Mouse (Mus musculus): ENCODE results near the gene Tsc22d3. TPM values are rescaled to one million over a fixed set of nuclear protein-coding genes. Genes with fewer than 3 reads are reported as not detected.
"Not testable (repeated sequence)": the region's sequence is repeated elsewhere in the genome, so short reads cannot be mapped to it uniquely, and the experiment has no call there.

Gene Tsc22d3
- polyA plus RNA-seq, 1 experiment from 2014 or later: 133 TPM

DNA sequence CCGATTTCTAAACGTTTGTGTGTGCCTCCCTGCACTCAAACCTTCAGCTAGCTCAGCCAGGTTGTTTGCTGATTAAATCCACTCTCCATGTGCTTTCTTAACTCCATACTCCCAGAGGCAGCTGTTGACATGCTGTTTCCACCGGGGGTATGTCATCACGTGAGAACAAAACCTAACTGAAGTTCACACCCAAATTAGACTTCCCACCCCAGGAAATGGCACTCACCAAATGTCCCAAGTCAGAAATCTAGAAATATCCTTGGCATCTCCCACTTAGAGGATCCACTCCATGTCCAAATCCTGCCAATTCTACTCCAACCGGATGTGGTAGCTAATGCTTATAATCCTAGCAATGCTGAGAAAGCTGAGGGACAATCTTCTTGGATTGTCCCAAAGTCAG, 100.2 kb downstream of the Tsc22d3 start:
- H3K4me1 ChIP-seq (ENCODE audit: control insufficient read depth, insufficient read depth, low read length): no peaks in the 10 kb centered on the region
- no peaks in the 10 kb centered on the region for H3K9me3 ChIP-seq (replicated peaks; ENCODE audit: control insufficient read depth, low read length, poor library complexity, severe bottlenecking)
- peaks cover 3% of the 10 kb centered on the region; the same call in 1 of the 2 replicates for H3K27me3 ChIP-seq (ENCODE audit: control insufficient read depth, insufficient read depth, low read depth, low read length)
- H3K9ac ChIP-seq (ENCODE audit: low read depth, low read length): no peak overlapping the region
- WGBS: 82% methylated on average over 5 of the region's 5 CpGs
- no peaks in the 10 kb centered on the region for H3K36me3 ChIP-seq (ENCODE audit: control insufficient read depth, insufficient read depth, low read length)
- no peak overlapping the region for H3K4me2 ChIP-seq (ENCODE audit: low read length)
- no peak overlapping the region for H3K4me3 ChIP-seq (ENCODE audit: low read depth, low read length)
- ATAC-seq: no peak
- no peak overlapping the region for H3K27ac ChIP-seq (ENCODE audit: low read length)

DNA sequence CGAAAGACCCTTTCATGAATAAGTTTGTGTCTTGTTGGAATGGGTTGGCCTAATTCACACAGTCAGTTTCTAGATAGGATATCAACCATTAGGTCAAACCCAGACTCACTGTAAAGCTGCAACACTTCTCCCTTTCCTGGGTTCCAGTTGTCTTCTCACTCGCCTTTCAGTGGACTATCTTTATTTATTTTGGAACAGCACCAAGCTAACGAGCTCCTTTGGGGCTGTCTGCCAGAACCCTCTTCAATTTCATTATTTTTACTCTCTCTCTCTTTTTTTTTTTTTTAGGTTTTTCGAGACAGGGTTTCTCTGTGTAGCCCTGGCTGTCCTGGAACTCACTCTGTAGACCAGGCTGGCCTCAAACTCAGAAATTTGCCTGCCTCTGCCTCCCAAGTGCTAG, 102.0 kb downstream of the Tsc22d3 start:
- not testable (repeated sequence) for H3K4me3 ChIP-seq (ENCODE audit: low read depth, low read length); H3K4me2 ChIP-seq (ENCODE audit: low read length); H3K9me3 ChIP-seq (replicated peaks; ENCODE audit: control insufficient read depth, low read length, poor library complexity, severe bottlenecking); H3K27ac ChIP-seq (ENCODE audit: low read length); H3K9ac ChIP-seq (ENCODE audit: low read depth, low read length); ATAC-seq; H3K4me1 ChIP-seq (ENCODE audit: control insufficient read depth, insufficient read depth, low read length); H3K27me3 ChIP-seq (ENCODE audit: control insufficient read depth, insufficient read depth, low read depth, low read length); H3K36me3 ChIP-seq (ENCODE audit: control insufficient read depth, insufficient read depth, low read length)
- 68% methylated on average over 3 of the region's 4 CpGs for WGBS

DNA sequence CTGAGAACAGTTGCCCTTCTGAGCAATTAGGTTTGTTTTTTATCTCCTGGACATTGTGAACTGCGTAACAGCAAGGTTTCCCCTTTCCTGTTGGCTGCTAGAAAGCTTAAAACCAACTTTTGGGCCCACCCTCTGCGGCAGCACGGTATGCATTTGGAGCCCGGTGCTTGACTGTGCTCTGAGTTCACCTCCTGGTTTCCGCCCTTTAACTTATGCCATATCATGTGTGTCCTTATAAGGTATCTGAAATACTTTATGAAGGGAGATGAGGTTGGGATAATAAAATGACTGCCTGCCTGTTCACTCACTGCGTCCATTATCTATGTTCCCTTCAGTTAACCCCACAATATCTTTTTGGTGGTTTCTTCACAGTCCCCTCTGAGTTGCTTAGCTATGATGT, 106.3 kb downstream of the Tsc22d3 start:
- Histone ChIP-seq H3K4me3 (ENCODE audit: low read depth, low read length) (no peak overlapping the region), H3K36me3 (ENCODE audit: control insufficient read depth, insufficient read depth, low read length) (no peaks in the 10 kb centered on the region), H3K4me2 (ENCODE audit: low read length) (no peak overlapping the region), H3K27me3 (ENCODE audit: control insufficient read depth, insufficient read depth, low read depth, low read length) (peaks cover 8% of the 10 kb centered on the region; the same call in 1 of the 2 replicates), H3K9me3 (replicated peaks; ENCODE audit: control insufficient read depth, low read length, poor library complexity, severe bottlenecking) (no peaks in the 10 kb centered on the region), H3K9ac (ENCODE audit: low read depth, low read length) (no peak overlapping the region), H3K4me1 (ENCODE audit: control insufficient read depth, insufficient read depth, low read length) (no peaks in the 10 kb centered on the region), H3K27ac (ENCODE audit: low read length) (no peak overlapping the region)
- 91% methylated on average over 6 of the region's 6 CpGs for WGBS
- no peak for ATAC-seq

DNA sequence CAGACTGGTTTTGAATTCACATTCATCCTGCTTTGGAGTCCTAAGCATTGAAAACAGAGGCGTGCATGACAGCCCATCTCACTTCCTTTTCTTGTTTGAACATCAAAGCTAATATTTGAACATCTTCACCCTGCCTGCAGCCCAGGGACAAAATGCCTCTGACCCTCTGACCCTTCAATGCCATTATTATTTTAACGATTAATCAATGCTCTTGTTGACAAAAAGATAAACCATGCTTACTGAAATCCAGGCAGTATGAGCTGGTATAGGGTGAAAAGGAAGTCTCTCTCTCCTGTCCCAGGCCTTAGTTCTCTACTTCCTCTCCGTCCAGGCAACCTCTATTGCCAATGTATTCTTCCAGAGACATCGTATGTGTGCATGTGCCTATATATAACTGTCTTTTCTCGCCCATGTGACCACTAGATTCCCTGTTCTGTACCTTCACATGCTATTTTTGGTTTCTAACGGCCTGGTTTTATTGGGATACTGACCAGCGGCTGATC, 106.9 kb downstream of the Tsc22d3 start:
- H3K27ac ChIP-seq (ENCODE audit: low read length): no peak overlapping the region
- H3K27me3 ChIP-seq (ENCODE audit: control insufficient read depth, insufficient read depth, low read depth, low read length): peaks cover 8% of the 10 kb centered on the region; the same call in 1 of the 2 replicates
- no peaks in the 10 kb centered on the region for H3K36me3 ChIP-seq (ENCODE audit: control insufficient read depth, insufficient read depth, low read length)
- H3K9ac ChIP-seq (ENCODE audit: low read depth, low read length): no peak overlapping the region
- H3K4me2 ChIP-seq (ENCODE audit: low read length): no peak overlapping the region
- no peaks in the 10 kb centered on the region for H3K9me3 ChIP-seq (replicated peaks; ENCODE audit: control insufficient read depth, low read length, poor library complexity, severe bottlenecking)
- no peak overlapping the region for H3K4me3 ChIP-seq (ENCODE audit: low read depth, low read length)
- no peaks in the 10 kb centered on the region for H3K4me1 ChIP-seq (ENCODE audit: control insufficient read depth, insufficient read depth, low read length)
- no peak for ATAC-seq
- WGBS: 68% methylated on average over 7 of the region's 7 CpGs

DNA sequence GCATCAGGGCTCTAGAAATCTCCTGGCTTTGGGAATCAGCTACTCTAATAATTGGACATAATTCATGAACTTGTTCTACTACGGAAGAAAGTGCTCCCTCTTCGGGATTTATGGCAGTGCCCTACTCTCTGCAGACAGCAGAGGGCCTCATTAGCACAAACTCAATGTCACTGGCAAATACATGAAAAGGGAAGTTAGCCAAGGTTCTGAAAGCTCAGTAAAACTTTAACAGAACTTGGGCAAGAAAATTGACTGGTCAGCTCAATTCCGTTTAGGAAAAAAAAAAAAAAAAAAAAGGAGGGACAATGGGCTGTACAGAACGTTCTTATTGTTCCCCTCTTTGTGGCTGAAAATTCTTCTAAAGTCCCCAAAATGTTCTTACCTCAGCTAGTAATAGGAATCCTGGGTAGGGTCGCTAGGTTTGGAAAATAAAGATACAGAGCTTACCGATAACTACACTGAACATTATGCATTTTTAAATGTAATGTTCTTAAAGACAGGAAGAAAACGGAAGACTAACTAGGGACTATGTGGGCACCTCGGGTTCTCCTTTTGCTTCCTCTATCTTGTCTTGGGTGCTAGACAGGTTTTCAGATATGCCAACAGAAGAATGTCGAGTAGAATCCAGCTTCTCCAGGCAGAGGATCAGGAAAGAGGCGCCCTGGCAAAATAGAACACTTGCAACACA, 108.4 kb downstream of the Tsc22d3 start:
- ATAC-seq: no peak
- H3K27me3 ChIP-seq (ENCODE audit: control insufficient read depth, insufficient read depth, low read depth, low read length): peaks cover 8% of the 10 kb centered on the region; the same call in 1 of the 2 replicates
- WGBS: 53% methylated on average over 10 of the region's 10 CpGs
- H3K36me3 ChIP-seq (ENCODE audit: control insufficient read depth, insufficient read depth, low read length): no peaks in the 10 kb centered on the region
- H3K9me3 ChIP-seq (replicated peaks; ENCODE audit: control insufficient read depth, low read length, poor library complexity, severe bottlenecking): no peaks in the 10 kb centered on the region
- H3K4me1 ChIP-seq (ENCODE audit: control insufficient read depth, insufficient read depth, low read length): no peaks in the 10 kb centered on the region
- no peak overlapping the region for H3K9ac ChIP-seq (ENCODE audit: low read depth, low read length)
- no peak overlapping the region for H3K27ac ChIP-seq (ENCODE audit: low read length)
- no peak overlapping the region for H3K4me3 ChIP-seq (ENCODE audit: low read depth, low read length)
- no peak overlapping the region for H3K4me2 ChIP-seq (ENCODE audit: low read length)

DNA sequence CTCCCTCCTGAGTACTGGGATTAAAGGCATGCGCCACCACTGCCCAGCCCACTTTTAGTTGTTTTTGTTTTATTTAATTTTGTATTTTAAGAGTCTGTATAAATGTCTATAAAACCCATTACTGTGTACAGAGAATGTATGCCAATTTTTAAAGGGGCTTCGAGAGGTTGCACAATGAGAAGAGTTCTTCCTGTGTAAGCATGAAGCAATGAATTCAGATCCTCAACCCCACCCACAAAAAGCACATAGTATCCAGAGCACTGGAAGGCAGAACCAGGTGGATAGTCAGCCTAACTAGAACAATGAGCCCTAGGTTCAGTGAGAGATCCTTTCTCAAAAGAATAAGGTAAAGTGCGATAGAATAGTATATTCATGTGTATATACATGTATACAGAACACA, 110.3 kb downstream of the Tsc22d3 start:
- Histone ChIP-seq H3K27ac (ENCODE audit: low read length) (no peak overlapping the region), H3K9ac (ENCODE audit: low read depth, low read length) (no peak overlapping the region), H3K4me2 (ENCODE audit: low read length) (no peak overlapping the region), H3K27me3 (ENCODE audit: control insufficient read depth, insufficient read depth, low read depth, low read length) (peaks cover 8% of the 10 kb centered on the region; the same call in 1 of the 2 replicates), H3K9me3 (replicated peaks; ENCODE audit: control insufficient read depth, low read length, poor library complexity, severe bottlenecking) (no peaks in the 10 kb centered on the region), H3K4me1 (ENCODE audit: control insufficient read depth, insufficient read depth, low read length) (no peaks in the 10 kb centered on the region), H3K4me3 (ENCODE audit: low read depth, low read length) (no peak overlapping the region), H3K36me3 (ENCODE audit: control insufficient read depth, insufficient read depth, low read length) (no peaks in the 10 kb centered on the region)
- WGBS: 90% methylated on average over 3 of the region's 3 CpGs
- no peak for ATAC-seq

Other genes with a start within 250 kb of the Tsc22d3 start
- gene Prps1, start 144.0 kb downstream of the Tsc22d3 start, polyA plus RNA-seq (2015; fragmentation: Nextera tagmentation; extraction: Ambion mirVana): 88.0 and 94.6 TPM in 2 replicates
- 7.3 and 9.2 TPM in 2 replicates for gene Mid2, start 63.9 kb upstream of the Tsc22d3 start, polyA plus RNA-seq (2015; fragmentation: Nextera tagmentation; extraction: Ambion mirVana)
- gene Tex13b, start 212.8 kb upstream of the Tsc22d3 start, polyA plus RNA-seq (2015; fragmentation: Nextera tagmentation; extraction: Ambion mirVana): not detected in 2 replicates